Mouse (Mus musculus) small intestine, adult 2 months (tissue): Measurements from ENCODE around the gene Dmtf1.

Source experiments
- CTCF ChIP-seq: fragments of 200-500 bp; IDR thresholded peaks from 2 replicates; pipeline ENCODE4 v1.5.1; 2012; ENCODE audit warnings: low read depth, mild to moderate bottlenecking, control low read depth, inconsistent platforms, low read length, moderate library complexity, mixed read lengths; ENCODE audit not compliant: insufficient replicate concordance, insufficient read length; ENCODE audit errors: extremely low read depth
- POLR2A ChIP-seq: fragments of 200-500 bp; IDR thresholded peaks from 2 replicates; pipeline ENCODE4 v1.6.1; 2012; ENCODE audit warnings: low read depth, mild to moderate bottlenecking, control low read depth, inconsistent platforms, low read length, moderate library complexity

GRCm38 (mm10) chr5:9103958-9104357 lies 57.6 kb downstream of the Dmtf1 start:
- no peak for TF ChIP-seq CTCF
- no peak for TF ChIP-seq POLR2A
